Mouse (Mus musculus) stomach, postnatal 0 days (tissue): ENCODE results near the gene Ccdc155. TPM values are rescaled to one million over a fixed set of nuclear protein-coding genes. Genes with fewer than 3 reads are reported as not detected.

Experiments
- ATAC-seq: fragments of 200-750 bp; cut with Nextera tagmentation; 2 replicates; pipeline ENCODE4 v1.8.0; 2017; ENCODE audit not compliant: low FRiP score, low TSS enrichment
- DNase-seq: peaks from one replicate; pipeline ENCODE4 v3.0.0-alpha.2; 2016; ENCODE audit warnings: low spot score
- H3K27ac ChIP-seq: fragments of 300-500 bp; sonication (generic); replicated peaks from 2 replicates; pipeline ENCODE4 v1.5.1; 2014; ENCODE audit warnings: mild to moderate bottlenecking, control low read depth
- H3K27me3 ChIP-seq: fragments of 300-500 bp; sonication (generic); 2 replicates; pipeline ENCODE4 v1.6.1; 2014; ENCODE audit warnings: low read length; ENCODE audit not compliant: control insufficient read depth, insufficient read depth
- H3K36me3 ChIP-seq: fragments of 300-500 bp; sonication (generic); 2 replicates; pipeline ENCODE4 v1.6.1; 2014; ENCODE audit warnings: low read length, mixed read lengths; ENCODE audit not compliant: control insufficient read depth, insufficient read depth
- H3K4me1 ChIP-seq: fragments of 300-500 bp; sonication (generic); replicated peaks from 2 replicates; pipeline ENCODE4 v1.6.1; 2014; ENCODE audit warnings: antibody characterized with exemption; ENCODE audit not compliant: control insufficient read depth, insufficient read depth
- H3K4me2 ChIP-seq: fragments of 300-500 bp; sonication (generic); replicated peaks from 2 replicates; pipeline ENCODE4 v1.6.1; 2014; ENCODE audit warnings: low read depth, mild to moderate bottlenecking, control low read depth, moderate library complexity
- H3K4me3 ChIP-seq: fragments of 300-500 bp; sonication (generic); 2 replicates; pipeline ENCODE4 v1.5.1; 2014; ENCODE audit warnings: low read depth, low read length, control low read depth
- H3K9ac ChIP-seq: fragments of 300-500 bp; sonication (generic); 2 replicates; pipeline ENCODE4 v1.6.1; 2014; ENCODE audit warnings: mild to moderate bottlenecking, low read length, control low read depth, mixed read lengths
- H3K9me3 ChIP-seq: fragments of 300-500 bp; sonication (generic); 2 replicates; pipeline ENCODE4 v1.6.1; 2016; ENCODE audit warnings: low read length; ENCODE audit not compliant: control insufficient read depth
- CTCF ChIP-seq: IDR thresholded peaks from 2 replicates; pipeline ENCODE4 v1.5.1; 2016; ENCODE audit warnings: antibody characterized with exemption, low read depth, mild to moderate bottlenecking, moderate library complexity
- EP300 ChIP-seq: optimal IDR thresholded peaks from 2 replicates; pipeline ENCODE3; 2016; ENCODE audit warnings: antibody characterized with exemption
- WGBS: fragments of 180-500 bp; shearing (Covaris S2); extraction: QIAGEN DNeasy Blood & Tissue Kit; methylation state at CpG from one replicate; pipeline ENCODE4 v1.1.7; 2014; 5-methylcytosine and 5-hydroxymethylcytosine counted together
- polyA plus RNA-seq: library from polyadenylated mRNA; unstranded; fragments of >200 nt; fragmentation: Nextera tagmentation; extraction: Ambion mirVana; gene quantifications from 2 replicates; pipeline ENCODE4 v1.2.1, GENCODE M21; 2015

The Ccdc155 gene
- polyA plus RNA-seq, 1 experiment from 2014 or later, result 0.13 TPM

DNA sequence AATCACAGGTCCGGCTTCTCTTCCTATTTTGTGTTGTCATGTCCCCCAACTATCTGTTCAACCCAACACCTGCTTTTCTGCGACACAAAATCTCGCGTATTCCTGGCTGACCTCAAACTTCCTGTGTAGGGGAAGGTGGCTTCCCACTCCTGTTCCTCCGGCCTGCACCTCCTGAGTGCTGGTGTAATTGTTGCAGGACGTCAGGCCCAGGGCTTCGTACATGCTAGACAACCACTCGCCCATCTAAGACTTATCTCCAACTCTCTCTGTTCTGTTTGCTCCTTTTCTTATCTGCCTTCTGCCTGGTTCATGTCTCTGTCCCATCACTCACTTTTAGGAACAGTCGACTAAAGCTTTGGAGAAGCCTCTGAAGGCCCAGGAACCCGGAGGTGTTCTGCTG, 6.4 kb upstream of the Ccdc155 start:
- Histone ChIP-seq H3K9me3 (no peaks in the 10 kb centered on the region), H3K27ac (no peak overlapping the region), H3K9ac (no peak overlapping the region), H3K27me3 (no peaks in the 10 kb centered on the region), H3K4me3 (no peak overlapping the region), H3K36me3 (no peaks in the 10 kb centered on the region), H3K4me1 (no peaks in the 10 kb centered on the region; the same call in 1 of the 2 replicates), H3K4me2 (no peak overlapping the region)
- ATAC-seq (no peak), DNase-seq (no peak)
- WGBS, result 60% methylated on average over 10 of the region's 10 CpGs
- TF ChIP-seq CTCF, result no peak
- no peak for TF ChIP-seq EP300

DNA sequence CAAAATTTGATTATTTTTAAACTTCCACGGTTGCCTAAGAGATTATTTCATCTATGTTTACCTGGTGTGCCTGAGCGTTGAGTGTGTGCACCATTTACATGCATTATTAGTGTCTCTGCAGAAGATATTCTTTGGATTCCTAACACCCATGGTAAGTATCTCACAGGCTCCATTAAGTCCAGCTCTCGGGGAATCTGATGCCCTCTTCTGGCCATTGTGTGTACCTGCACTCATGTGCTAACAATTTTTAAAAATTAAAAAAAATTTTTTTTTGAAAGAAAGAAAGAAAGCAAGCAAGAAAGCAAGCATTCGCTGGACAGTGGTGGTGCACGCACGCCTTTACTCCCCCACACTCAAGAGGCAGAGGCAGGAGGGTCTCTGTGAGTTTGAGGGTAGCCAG, 3.6 kb upstream of the Ccdc155 start:
- ATAC-seq, result no peak
- TF ChIP-seq EP300, result no peak
- TF ChIP-seq CTCF, result peak; percentile 34
- H3K9ac ChIP-seq, result no peak overlapping the region
- 78% methylated on average over 6 of the region's 6 CpGs for WGBS
- no peak overlapping the region for H3K27ac ChIP-seq
- no peak for DNase-seq
- no peaks in the 10 kb centered on the region for H3K27me3 ChIP-seq
- H3K4me2 ChIP-seq, result no peak overlapping the region
- H3K9me3 ChIP-seq, result no peaks in the 10 kb centered on the region
- no peak overlapping the region for H3K4me3 ChIP-seq
- H3K4me1 ChIP-seq, result no peaks in the 10 kb centered on the region; the same call in 1 of the 2 replicates
- H3K36me3 ChIP-seq, result no peaks in the 10 kb centered on the region

DNA sequence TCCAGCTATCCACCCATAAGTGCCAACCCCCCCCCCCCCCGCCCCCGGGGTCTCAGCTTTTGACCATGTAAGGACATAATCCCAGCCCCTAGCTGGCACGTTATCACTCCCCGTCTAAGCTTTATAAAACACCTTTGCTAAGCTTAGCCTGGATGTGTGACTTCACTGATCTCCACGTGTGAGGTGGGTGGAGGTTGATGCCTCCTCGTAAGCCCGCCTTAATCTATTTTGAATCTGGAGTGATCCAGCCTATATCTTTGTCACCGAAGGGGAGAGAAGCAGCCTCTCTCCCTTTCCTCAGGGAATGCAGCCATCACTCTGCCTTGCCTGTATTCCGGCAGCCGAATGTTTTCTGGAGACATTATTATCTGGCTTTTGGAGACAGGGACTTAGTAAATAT, 2.0 kb downstream of the Ccdc155 start:
- Histone ChIP-seq H3K4me3 (no peak overlapping the region), H3K4me1 (no peaks in the 10 kb centered on the region), H3K27me3 (no peaks in the 10 kb centered on the region), H3K9me3 (no peaks in the 10 kb centered on the region), H3K4me2 (no peak overlapping the region), H3K9ac (no peak overlapping the region), H3K27ac (no peak overlapping the region), H3K36me3 (no peaks in the 10 kb centered on the region)
- ATAC-seq (no peak), DNase-seq (no peak)
- TF ChIP-seq EP300 (no peak), CTCF (no peak)
- WGBS, result 28% methylated on average over 9 of the region's 10 CpGs

DNA sequence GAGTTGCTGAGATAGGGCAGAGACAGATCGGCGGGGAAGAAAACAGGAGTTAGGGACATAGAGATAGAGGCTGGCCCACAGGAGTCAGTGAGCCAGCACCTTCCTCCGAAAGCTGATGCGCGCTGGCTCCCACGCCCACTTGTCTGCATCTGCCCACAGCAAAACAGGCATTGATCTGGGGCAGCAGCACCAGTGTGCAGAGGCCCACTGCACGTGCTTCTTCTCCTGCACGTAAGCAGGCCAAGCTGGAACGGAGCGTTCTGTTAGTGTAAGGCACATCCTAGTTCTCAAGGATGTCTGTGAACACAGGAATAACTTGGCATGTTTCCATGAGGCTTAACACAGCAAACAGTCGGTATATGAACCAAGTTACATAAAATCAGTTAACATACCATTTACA, 5.7 kb downstream of the Ccdc155 start:
- Histone ChIP-seq H3K27ac (no peak overlapping the region), H3K4me1 (no peaks in the 10 kb centered on the region), H3K9ac (no peak overlapping the region), H3K4me2 (no peak overlapping the region), H3K27me3 (no peaks in the 10 kb centered on the region), H3K4me3 (no peak overlapping the region), H3K9me3 (no peaks in the 10 kb centered on the region), H3K36me3 (no peaks in the 10 kb centered on the region)
- 68% methylated on average over 11 of the region's 11 CpGs for WGBS
- no peak for TF ChIP-seq CTCF
- no peak for TF ChIP-seq EP300
- no peak for ATAC-seq
- DNase-seq, result no peak

DNA sequence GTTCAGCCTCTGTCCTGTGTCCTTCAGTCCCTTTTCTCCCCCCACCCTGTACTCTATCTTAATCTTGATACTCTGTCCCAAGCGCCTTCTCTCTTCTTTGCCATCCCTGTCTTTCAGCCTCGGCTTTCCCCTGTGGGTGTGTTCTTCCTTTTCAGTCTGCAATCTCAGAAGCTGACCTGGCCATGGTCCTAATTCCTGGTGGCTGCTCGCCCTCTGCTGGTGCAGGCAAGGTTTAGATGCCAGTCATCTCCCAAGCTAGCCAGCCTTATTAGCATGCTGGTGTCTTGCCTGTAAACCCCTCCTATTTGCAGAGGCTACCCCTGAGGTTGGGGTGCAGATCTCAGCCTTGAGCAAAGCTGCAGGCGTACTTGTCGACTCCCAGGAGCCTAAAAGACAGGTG, 6.3 kb downstream of the Ccdc155 start:
- Histone ChIP-seq H3K4me2 (no peak overlapping the region), H3K27ac (no peak overlapping the region), H3K36me3 (no peaks in the 10 kb centered on the region), H3K27me3 (no peaks in the 10 kb centered on the region), H3K9me3 (no peaks in the 10 kb centered on the region), H3K4me1 (no peaks in the 10 kb centered on the region), H3K9ac (0 out of 2 replicates have a peak overlapping the region, but pooled peaks have one; percentile 2), H3K4me3 (no peak overlapping the region)
- peak; percentile 92 for TF ChIP-seq CTCF
- TF ChIP-seq EP300, result no peak
- 9% methylated on average over 5 of the region's 5 CpGs for WGBS
- DNase-seq (peak; percentile 83), ATAC-seq (peak; percentile 21; the same call in 1 of the 2 replicates)

DNA sequence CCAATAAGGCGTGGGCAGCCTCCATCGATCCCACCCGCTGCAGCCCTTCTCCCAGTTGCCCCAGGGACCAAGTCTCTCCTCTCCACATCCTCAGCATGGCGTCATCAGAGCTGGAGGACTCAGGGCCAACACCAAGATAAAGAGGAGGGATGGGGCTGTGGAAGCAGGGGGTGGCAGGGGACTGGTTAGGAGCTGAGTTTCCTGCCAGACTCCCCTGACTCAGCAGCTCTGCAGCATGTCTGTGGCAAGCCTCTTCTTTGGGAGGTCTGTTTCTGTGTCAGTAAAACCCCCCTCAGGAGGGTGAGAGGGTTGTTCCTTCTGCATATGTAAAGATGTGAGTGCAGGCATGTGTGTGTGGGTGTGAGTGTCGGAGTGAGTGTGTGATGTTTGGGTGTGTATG, 7.7 kb downstream of the Ccdc155 start:
- Histone ChIP-seq H3K9me3 (no peaks in the 10 kb centered on the region), H3K4me3 (no peak overlapping the region), H3K36me3 (no peaks in the 10 kb centered on the region), H3K27me3 (no peaks in the 10 kb centered on the region), H3K4me1 (no peaks in the 10 kb centered on the region), H3K4me2 (no peak overlapping the region), H3K9ac (no peak overlapping the region), H3K27ac (no peak overlapping the region)
- no peak for TF ChIP-seq CTCF
- no peak for TF ChIP-seq EP300
- DNase-seq (no peak), ATAC-seq (no peak)
- WGBS, result 77% methylated on average over 5 of the region's 5 CpGs
